Mouse (Mus musculus): Measurements from ENCODE around the gene Tmem132c.

Gene Tmem132c

DNA sequence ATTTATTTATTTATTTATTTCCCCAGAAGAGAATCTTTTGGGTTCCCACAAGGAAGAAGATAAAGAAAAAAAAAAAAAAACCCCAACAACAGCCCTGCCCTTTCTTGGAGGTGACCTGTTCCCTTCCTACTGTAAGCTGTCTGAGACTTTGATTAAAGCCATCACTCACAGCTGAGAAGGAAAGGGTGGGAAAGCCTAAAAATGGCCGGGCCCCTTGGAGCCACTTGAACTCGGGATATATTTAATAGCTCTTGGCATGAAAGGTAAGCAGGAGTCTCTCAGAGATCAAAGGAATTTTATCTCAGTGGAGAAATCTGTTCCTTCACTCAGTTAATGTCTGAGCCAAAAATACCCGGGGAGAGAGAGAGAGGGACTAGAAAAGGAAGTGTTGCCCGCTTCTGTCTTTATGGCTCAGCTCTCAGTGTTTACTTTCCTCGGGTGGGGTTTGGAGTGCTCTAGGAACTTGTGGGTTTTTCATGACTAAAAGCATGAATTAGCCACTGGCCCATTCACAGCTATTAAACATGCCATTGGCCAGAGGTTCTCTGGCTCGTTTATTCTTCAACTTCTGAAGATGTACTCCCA lies 41.0 kb downstream of the Tmem132c start:
- intact Hi-C loops (cut with DNase I), result no loop called here

DNA sequence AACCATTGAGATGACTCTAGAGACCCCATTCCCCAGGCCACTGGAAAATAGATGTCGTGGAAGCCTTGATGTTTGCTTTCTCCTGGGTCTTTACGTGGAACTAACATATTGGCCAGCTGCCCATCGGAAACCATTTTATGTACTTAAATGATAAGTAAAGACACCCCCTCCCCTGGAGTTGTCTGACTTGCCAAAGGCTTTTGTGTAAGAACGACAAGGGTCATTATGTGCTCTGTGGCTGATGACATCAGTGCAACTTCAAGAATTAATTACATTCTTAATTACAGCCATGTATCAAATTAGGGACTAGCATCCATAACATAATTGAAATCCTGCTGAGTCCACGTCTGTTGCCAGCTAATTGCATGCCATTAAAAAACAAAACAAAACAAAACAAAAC lies 45.3 kb downstream of the Tmem132c start:
- intact Hi-C loops (cut with DNase I), result no loop called here

DNA sequence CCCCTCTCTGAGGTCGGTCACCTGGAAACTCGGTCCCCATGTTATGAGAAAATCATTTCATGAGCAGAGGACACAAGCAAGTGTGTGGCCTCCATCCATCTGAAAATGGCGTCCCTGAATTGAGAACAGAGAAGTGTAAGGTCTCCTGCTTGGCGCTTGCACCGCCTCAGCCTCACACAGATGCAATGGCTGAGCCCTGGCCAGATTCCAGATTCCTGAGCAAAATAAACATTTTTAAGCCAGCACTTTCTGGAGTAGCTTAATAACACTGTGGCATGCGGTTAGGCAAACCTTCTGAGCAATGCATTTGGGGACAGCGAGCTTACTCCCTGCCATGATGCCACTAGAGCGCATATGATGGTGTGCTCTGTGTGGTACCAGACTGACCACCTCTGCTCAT lies 48.1 kb downstream of the Tmem132c start:
- intact Hi-C loops (cut with DNase I), result no loop called here

DNA sequence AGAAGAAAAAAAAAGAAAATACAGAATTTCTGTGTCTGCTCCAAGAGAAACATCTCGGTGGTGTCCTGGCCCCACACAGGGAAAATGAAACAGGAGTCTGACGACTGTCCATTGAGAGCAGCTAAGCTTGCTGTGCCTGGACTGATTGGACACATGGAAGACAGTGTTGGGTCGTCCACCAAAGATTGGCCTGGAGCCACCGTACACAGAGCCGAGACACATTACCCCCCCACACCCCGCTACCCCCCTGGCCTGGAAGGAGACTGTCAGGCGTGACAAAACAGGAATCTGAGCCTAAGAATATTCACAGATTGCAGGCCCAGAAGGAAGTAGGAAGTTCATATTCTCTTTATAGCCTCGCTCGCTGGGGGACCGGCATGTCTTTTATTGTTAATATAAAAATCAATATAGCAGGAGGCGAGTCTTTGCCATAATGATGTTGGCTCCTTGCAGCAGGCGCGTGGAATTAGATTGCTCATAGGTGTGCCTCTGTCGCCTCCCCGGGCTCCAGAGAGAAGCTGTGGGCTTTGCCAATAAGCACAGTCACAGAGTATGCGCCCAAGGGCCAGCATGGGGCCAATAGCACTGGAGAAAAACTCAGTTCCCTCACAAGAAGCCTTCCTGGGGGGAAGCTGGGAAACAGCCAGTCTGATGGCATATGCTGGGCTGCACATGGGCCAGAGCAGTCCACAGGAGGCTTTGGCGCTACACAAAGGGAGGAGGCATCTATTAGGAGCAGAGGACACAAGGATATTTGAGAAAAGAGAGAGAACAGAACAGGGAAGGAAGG lies 49.0 kb downstream of the Tmem132c start:
- intact Hi-C loops (cut with DNase I), result no loop called here

DNA sequence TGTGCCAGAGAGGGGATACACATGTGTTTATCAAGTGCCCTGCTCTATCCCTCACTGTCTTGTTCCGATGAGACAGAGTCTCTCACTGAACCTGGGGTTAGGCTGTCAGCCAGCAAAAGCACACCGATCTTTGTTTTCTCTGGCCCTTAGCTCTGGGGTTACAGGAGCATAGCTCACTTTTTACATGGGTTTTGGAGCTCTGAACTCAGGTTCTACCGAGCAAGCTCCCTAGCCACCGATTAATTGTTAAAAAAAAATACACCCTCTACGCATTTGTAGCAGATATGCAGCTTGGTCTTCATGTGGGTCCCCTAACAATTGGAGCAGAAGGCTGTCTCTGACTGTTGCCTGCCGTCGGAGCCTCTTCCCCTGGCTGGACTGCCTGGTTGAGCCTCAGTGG lies 50.0 kb downstream of the Tmem132c start:
- intact Hi-C loops (cut with DNase I), result no loop called here

DNA sequence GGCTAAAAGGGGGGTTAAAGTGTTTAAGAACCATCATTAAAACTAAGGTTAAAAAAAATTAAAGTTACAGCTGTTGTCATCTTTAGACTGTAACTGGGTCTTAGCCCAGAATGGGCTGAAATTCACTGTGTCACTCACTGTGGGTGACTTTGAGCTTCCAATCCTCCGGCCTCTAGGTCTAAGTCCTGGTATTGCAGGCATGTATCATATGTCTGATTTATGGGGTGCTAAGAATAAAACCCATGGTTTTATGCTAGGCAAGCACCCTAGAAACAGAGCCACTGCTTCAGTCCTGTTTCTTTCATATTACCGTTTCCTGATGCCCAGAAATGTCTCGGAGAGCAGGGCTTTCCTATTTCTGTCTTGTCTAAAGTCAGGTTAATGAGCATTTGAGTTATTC lies 52.1 kb downstream of the Tmem132c start:
- intact Hi-C loops (cut with DNase I), result no loop called here

DNA sequence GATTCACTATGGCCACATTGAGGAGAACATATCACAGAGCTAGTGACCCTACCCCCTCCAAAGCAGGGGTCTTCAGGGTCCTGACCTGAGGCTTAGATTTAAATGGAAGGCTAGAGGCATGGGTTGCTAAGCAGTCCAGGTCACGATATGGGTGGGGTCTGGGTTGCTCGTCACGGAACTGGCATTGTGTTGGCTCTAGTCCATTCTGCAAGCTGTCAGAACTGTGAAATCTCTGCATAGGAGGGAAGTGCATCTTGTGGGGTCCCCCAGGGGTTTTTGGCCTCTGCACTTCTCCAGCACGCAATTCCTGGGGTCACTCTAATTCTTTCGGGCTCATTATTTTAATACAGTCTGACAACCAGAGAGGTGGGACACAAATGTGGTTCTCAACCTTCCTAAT lies 55.9 kb downstream of the Tmem132c start:
- intact Hi-C loops (cut with DNase I), result no loop called here

DNA sequence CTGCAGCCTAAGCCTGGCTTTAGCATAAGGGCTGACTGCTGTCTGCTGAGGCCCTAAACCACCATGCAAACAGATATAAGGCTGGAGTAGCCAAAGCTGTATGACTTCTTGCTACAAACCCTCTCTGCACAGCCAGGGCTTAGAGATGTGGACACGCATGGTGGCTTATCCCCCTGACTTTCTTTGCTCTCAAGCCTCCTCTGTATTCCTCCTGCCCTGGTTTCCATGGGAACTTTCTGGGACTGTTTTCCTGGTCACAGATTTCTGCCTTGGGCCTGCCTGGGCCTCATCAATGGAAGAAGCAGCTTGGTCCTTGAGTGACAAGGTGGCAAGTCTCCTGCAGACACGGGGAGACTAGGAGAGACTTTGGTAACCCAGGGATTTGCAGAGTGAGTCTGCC lies 56.5 kb downstream of the Tmem132c start:
- intact Hi-C loops (cut with DNase I), result no loop called here

DNA sequence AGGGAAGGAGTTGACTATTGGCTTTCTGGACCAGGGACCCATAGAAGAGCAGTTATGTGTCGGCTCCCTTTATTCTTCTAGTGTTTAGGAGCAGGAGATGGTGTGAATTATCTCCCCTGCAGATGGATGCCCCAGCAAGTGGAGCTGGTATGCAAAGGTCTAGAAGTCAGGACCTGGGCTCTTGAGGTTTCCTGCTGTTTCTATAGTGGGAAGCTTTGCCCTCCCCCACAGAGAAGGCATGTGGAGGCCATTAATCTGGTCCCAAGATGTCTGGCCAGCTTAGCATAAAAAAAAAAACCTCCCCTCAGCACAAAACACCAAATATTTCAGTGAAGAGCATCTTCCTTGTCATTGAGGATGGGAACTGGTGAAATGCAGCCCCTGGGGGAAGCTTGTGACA lies 57.4 kb downstream of the Tmem132c start:
- intact Hi-C loops (cut with DNase I), result no loop called here

DNA sequence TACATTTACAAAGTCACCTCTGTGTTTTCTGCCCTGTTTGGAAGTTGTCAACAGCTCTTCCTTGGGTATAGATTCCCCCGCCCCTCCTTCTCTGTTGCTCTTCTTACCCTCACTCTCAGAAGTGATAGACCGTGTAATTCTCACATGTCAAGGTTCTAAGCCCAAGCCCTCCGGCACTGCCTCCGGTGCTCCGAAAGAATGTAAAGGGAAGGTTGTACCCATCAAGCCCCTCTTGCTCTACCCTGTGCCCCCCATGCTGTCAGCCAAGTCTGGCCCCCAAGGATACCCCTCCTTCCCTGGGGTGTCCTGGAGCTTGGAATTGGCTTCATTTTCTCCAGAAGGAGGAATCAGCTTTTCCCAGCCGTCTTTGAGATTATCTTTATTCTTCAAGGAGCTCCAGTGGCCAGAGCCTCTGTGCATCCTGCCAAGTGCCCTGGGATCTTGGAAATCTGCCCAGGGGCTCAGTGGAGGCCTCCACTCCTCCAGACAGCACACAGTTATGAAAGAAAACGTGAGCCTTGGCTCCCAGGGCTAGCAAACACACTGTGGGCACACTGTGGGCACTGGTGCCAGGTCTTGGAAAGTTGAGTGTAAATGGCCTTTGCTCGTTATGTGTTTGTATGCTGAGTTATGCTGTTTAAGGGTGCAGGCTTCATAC lies 59.1 kb downstream of the Tmem132c start:
- intact Hi-C loops (cut with DNase I), result no loop called here

DNA sequence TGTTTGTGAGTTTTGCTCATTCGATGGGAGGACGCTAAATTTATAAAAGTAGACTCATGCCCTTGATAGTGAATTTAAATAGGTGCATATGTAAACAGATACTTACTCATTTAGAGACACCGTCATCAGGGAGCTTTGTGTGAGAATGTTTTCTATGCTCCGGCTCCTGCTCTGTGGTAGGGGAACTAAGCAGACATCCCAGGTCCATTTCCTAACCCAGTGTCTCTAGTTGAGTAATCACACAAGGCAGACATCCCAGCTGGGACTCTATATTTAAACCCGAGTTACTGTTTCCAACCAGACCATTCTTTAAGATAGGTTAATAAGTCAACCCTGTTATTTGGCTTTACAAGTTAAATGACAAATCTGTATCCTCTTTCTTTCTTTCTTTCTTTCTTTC lies 63.7 kb downstream of the Tmem132c start:
- intact Hi-C loops (cut with DNase I), result no loop called here

DNA sequence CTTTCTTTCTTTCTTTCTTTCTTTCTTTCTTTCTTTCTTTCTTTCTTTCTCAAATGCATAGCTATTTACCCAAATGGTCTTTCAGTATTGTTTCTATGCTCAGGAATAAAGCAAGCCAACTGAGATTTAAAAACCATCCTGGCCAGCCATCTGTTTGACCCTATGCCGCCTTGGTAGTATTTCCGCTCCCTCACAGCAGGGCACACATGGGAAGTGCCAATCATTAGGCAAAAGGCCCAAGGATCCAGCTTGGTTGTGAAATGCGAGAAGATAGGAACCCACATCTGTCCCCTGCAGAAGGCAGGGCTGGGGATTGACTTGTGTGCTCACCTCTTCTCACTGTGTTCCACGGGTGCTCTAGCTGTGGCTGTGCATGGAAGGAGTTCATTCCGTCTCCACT lies 64.1 kb downstream of the Tmem132c start:
- intact Hi-C loops (cut with DNase I), result no loop called here

DNA sequence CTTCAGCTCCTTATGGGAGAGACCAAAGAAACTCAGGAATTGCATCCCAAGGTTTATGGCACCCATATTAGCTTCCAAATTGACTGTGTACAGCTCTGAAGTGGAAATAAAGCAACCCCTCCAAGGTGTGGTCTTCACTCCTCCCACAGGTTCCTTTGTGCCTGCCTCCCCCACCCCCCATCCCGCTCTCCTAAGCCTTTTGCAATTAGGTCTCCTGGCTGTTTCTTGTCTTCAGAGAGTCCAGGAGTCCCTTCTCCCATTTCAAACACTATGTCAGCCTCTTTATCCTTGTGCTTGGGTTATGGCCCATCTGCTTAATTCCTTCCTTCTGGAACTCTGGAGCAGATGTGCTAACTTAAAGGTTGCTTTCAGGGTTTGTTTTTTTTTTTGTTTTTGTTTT lies 65.1 kb downstream of the Tmem132c start:
- intact Hi-C loops (cut with DNase I), result no loop called here

DNA sequence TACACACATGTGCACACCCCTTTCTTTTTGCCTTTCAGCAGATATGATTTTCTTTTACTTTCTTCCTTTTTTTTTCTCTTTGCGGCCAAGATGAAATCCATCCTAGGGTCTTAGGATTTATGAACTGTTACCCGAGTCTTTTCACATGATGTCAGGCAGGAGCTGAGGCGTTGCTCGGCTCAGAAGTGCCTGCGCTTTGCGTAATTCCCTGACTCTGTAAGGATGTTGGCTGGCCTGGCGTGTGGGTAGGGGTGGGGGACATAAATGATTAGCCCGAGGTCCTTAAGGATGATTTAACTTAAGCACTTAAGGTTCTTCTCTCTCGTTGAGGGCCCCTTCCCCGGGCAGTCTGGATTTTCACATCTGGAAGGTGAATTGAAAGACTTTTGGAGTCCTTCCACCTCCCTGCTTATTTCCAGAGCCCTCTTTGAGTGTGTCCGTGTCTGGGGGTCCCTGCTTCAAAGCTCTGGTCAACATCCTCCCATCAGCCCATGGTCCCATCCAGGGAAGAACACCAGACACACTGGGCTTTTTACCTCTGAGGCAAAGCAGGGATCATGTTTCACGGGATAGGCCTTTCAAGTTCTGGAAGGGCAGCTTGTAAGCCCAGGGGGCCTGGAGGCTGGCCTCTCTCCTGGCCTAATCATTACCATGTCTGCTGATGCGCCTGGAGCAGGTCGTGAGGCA lies 68.9 kb downstream of the Tmem132c start:
- intact Hi-C loops (cut with DNase I), result no loop called here

DNA sequence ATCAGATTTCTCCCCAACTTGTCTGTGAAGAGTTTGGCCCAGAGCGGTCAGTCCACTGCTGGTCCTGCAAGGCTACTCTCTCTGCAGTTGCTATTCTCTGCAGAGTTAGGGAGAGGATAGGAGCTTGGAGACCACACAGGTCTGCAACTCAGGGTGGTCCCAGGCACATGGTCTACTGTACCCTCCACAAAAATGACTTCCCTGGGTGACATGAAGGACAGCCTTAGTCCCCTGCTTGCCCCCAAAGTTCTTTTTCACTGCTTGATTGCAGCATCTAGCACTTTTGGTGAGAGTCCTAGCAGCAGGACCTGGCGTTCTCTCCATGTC lies 69.4 kb downstream of the Tmem132c start:
- intact Hi-C loops (cut with DNase I), result no loop called here

DNA sequence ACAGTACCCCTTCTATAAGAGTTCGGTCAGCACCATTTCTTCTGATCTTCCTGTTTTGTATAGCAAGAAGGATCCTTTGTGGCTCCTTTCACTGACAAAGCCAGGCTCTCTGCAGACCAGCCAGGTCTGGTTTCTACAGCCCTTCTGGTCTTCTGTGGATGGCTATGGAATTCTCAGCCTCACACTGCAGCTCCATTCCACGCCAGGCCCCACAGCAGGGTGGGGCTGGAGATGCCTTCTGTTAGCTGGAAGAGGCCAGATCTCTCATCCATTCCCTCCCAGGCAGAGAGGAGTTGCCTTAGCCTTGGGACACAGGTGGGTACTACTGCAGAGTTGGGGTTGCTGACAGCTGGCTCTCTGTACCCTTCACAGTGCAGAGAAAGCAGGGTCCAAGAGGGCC lies 72.0 kb downstream of the Tmem132c start:
- intact Hi-C loops (cut with DNase I), result no loop called here

DNA sequence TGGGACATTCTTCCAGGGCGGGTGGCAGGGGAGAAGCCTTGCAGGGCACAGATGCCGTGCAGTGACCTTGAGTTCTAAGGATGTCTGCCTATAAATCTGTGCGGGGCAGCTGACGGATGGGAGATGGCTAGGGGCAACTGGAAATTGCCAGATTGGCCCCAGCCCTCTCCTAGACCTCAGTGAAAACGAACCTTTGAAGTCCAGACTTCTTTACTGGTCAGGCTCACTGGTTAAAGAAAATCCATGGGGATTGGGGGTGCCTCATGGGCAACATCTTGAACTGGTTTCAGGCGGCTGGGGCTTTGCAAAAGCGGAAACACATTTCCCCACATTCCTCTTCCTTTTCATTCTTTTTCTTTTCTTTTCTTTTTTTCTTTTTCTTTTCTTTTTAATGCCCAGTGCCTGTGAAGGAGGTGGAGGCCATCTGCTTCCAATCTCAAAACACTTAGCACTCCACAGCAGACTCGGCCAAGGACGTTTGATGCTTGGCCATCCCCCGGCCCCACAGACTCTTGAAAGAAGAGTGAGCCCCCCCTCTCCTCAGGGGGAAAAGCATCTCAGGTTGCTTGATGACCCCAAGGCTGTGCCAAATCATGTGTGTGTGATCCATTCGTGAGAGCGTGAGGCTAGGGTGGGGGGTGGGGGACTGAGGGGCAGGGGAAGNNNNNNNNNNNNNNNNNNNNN lies 77.6 kb downstream of the Tmem132c start:
- intact Hi-C loops (cut with DNase I), result no loop called here

DNA sequence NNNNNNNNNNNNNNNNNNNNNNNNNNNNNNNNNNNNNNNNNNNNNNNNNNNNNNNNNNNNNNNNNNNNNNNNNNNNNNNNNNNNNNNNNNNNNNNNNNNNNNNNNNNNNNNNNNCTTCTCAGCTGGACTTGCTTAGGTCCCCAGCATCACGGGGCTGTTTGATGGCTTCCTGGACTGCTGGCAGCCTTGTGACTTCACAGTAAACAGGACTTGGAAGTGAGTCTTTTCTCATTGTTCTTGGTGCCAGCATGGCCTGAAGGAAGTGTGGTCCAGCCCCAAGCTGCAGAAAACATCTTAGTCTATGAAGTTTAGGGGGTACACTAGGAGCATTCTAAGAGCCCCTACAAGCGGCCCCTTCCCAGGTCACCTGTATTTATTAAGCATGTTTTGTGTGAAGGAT lies 83.0 kb downstream of the Tmem132c start:
- intact Hi-C loops (cut with DNase I), result no loop called here

DNA sequence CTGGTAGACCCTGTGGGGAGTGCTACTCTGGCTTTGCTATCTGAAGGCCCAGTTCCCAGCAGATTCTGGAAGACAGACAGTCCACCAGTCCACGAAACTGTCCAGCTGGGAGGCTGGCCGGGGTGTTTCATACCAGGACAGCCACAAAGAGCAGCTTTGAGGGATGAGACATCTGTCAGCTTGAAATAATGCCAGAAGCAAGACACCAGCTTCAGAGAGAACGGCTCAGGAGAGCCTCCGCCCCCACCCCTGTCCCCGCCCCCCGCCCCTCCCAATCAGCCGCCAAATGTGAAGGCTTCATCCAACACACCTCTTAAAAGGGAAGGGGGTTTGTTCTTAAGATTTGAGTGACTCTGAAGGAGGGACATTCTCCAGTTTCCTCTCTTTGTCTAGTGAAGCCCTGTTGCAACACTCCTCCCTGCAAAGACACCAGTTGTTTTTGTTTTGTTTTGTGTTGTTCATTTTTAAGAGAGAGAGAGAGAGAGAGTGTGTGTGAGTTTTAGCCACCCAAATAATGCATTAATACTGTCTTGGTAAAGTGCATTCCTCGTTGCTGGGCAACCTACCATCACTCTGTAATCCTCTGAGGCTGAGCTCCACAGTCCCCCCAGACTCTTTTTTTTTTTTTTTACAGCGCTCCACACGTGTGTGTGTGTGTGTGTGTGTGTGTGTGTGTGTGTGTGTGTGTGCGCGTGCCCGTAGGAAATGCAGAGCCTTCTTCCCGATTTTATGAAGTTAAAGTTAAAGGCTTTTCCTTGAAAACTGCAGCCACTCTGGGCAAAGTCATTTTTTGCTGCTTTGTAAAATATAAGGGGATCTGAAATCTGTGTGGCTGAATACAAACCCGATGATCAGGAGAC lies 94.7 kb downstream of the Tmem132c start:
- intact Hi-C loops (cut with DNase I), result no loop called here

DNA sequence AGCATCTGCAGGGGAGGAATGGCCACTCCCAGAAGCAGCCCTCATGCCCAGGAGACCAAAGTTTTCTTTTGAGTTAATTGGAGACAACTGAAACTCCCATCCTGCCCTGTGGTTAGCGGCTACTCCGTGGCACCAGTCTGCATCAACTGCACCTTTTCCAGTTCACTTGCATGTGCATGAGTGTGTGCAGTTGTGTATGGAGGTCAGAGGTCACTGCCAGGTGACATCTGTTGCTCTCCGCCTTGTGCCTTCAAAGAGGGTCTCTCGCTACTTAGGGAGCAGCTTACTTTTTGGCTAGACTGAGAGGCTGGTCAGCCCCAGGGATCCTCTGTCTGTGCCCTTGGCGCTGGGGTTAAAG lies 95.3 kb downstream of the Tmem132c start:
- intact Hi-C loops (cut with DNase I), result no loop called here

DNA sequence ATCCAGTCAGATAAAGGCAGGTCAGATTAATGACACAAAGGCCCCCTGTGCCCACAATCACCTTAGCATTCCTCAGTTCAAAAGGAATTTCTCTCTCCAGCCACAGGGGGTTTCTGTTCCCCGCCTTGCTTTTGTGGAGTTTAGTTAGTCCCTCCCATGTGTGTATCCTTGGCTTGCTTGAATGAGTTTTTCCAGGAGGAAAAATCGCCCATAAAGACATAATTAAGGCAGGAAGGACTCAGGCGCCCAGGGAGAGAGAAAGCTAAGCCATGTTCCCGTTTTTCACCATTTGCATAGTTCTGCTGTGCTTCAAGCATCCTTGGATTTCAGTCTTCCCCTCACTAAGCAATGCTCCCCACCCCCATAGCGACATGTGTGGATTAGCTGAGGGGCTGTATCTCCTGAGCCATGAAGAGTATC lies 97.4 kb downstream of the Tmem132c start:
- intact Hi-C loops (cut with DNase I), result no loop called here

All from adrenal gland (tissue).